ENCODE assay signal across 29 mouse cellular contexts in genomic region chr8:80444534-80445072, GRCm38 (mm10). TPM values are rescaled to one million over a fixed set of nuclear protein-coding genes. Genes with fewer than 3 reads are reported as not detected.
A peak's percentile ranks its signal among the peaks of the same experiment; 100 is the strongest.
DNase-seq lines count a peak whose midpoint lies in the region; ATAC-seq and TF ChIP-seq lines count a peak whose summit lies in the region.
"Had no signal": no experiment of that assay in that cellular context is flagged by ENCODE, and none has a peak within 500 bp of the region (broad histone marks: within the 10 kb centered on the region; RNA-seq: fewer than 3 reads in every experiment).

No protein-coding gene starts in this region.

- H3K27me3 ChIP-seq in kidney, adult 2 months (replicated peaks; ENCODE audit: control insufficient read depth, insufficient read depth, low read length): no peaks in the 10 kb centered on the region
- H3K27me3 ChIP-seq in forebrain, embryonic 11.5 days (ENCODE audit: control insufficient read depth, insufficient read depth, low read length): no peaks in the 10 kb centered on the region
- H3K27me3 ChIP-seq: embryonic facial prominence, embryonic 13.5 days; heart, embryonic 13.5 days; limb, embryonic 12.5 days; megakaryocyte, embryonic 14.5 days; midbrain, embryonic 12.5 days; neural tube, embryonic 12.5 days had no signal

- H3K9me3 ChIP-seq in forebrain, embryonic 11.5 days (ENCODE audit: control insufficient read depth, low read length): no peaks in the 10 kb centered on the region
- H3K9me3 ChIP-seq: embryonic facial prominence, embryonic 13.5 days; forebrain, embryonic 10.5 days; heart, embryonic 13.5 days; limb, embryonic 12.5 days; megakaryocyte, embryonic 14.5 days; midbrain, embryonic 12.5 days; neural tube, embryonic 12.5 days had no signal

- 0 out of 2 replicates have a peak, but pooled peaks have one; percentile 15 for ATAC-seq in common myeloid progenitor, adult 5-6 weeks (replicated peaks; ENCODE audit: low read depth, poor library complexity, severe bottlenecking)
- ATAC-seq in forebrain, embryonic 11.5 days (replicated peaks; ENCODE audit: low FRiP score): no peak
- ATAC-seq: forebrain, embryonic 16.5 days had no signal

- H3K27ac ChIP-seq in kidney, adult 2 months (ENCODE audit: insufficient read depth, low read depth, low read length): no peak overlapping the region
- peak overlapping the region; percentile 84 for H3K27ac ChIP-seq in layer of hippocampus, adult 2 months
- no peak overlapping the region for H3K27ac ChIP-seq in forebrain, embryonic 11.5 days (ENCODE audit: low read depth, low read length)
- H3K27ac ChIP-seq: embryonic facial prominence, embryonic 13.5 days; forebrain, embryonic 10.5 days; heart, embryonic 13.5 days; hindbrain, embryonic 14.5 days; left cerebral cortex, adult 2 months; limb, embryonic 12.5 days; midbrain, embryonic 12.5 days; neural tube, embryonic 12.5 days had no signal

- no peaks in the 10 kb centered on the region for H3K4me1 ChIP-seq in kidney, adult 2 months (ENCODE audit: control insufficient read depth, insufficient read depth, low read length)
- no peaks in the 10 kb centered on the region for H3K4me1 ChIP-seq in forebrain, embryonic 11.5 days (replicated peaks; ENCODE audit: control insufficient read depth, insufficient read depth, low read length)
- H3K4me1 ChIP-seq: embryonic facial prominence, embryonic 13.5 days; forebrain, embryonic 10.5 days; heart, embryonic 13.5 days; limb, embryonic 12.5 days; megakaryocyte, embryonic 14.5 days; midbrain, embryonic 12.5 days; neural tube, embryonic 12.5 days had no signal

- no peaks in the 10 kb centered on the region for H3K36me3 ChIP-seq in kidney, adult 2 months (ENCODE audit: control insufficient read depth, insufficient read depth, low read length)
- no peaks in the 10 kb centered on the region for H3K36me3 ChIP-seq in forebrain, embryonic 11.5 days (ENCODE audit: control insufficient read depth, insufficient read depth, low read length)
- H3K36me3 ChIP-seq: embryonic facial prominence, embryonic 13.5 days; forebrain, embryonic 10.5 days; heart, embryonic 13.5 days; limb, embryonic 12.5 days; midbrain, embryonic 12.5 days; neural tube, embryonic 12.5 days had no signal

- no peak overlapping the region for H3K4me2 ChIP-seq in forebrain, embryonic 11.5 days (ENCODE audit: low read depth, low read length, severe bottlenecking)
- H3K4me2 ChIP-seq: embryonic facial prominence, embryonic 13.5 days; heart, embryonic 13.5 days; hindbrain, embryonic 14.5 days; limb, embryonic 12.5 days; midbrain, embryonic 12.5 days; neural tube, embryonic 12.5 days had no signal

- no peak overlapping the region for H3K9ac ChIP-seq in forebrain, embryonic 11.5 days (ENCODE audit: low read length)
- H3K9ac ChIP-seq: embryonic facial prominence, embryonic 13.5 days; heart, embryonic 13.5 days; hindbrain, embryonic 14.5 days; limb, embryonic 12.5 days; midbrain, embryonic 12.5 days; neural tube, embryonic 12.5 days had no signal

- H3K4me3 ChIP-seq in kidney, adult 2 months (ENCODE audit: insufficient read depth, low read depth, low read length): no peak overlapping the region
- H3K4me3 ChIP-seq in layer of hippocampus, adult 2 months: no peak overlapping the region
- H3K4me3 ChIP-seq in forebrain, embryonic 11.5 days (ENCODE audit: low read depth, low read length): no peak overlapping the region
- H3K4me3 ChIP-seq: embryonic facial prominence, embryonic 13.5 days; forebrain, embryonic 10.5 days; heart, embryonic 13.5 days; left cerebral cortex, adult 2 months; limb, embryonic 12.5 days; megakaryocyte, embryonic 14.5 days; midbrain, embryonic 12.5 days; myocyte; neural tube, embryonic 12.5 days had no signal

- peak; percentile 19 for DNase-seq in kidney, adult 2 months
- DNase-seq in kidney, adult 11 months: no peak
- peak; percentile 14 to 35 for DNase-seq in layer of hippocampus, adult 2 months (ENCODE audit: low spot score in 2 of 2)
- no peak for DNase-seq in layer of hippocampus, adult 9-10 months (ENCODE audit: low spot score)
- DNase-seq in lung, postnatal 25 days (ENCODE audit: low spot score): peak; percentile 15
- no peak for DNase-seq in forebrain, embryonic 11.5 days (ENCODE audit: low spot score)
- DNase-seq in urinary bladder, postnatal 25 days (ENCODE audit: low spot score): no peak
- DNase-seq: cerebellum, adult 8-10 months; cerebellum, postnatal 25 days; heart, postnatal 10 days; kidney, adult 18-20 months; right cerebral cortex, adult 18-20 months; spleen, adult 18-20 months; thymus, postnatal 14 days had no signal

- WGBS in kidney, adult 2 months: 52% methylated on average over 4 of the region's 4 CpGs
- 80% methylated on average over 4 of the region's 4 CpGs for WGBS in forebrain, embryonic 11.5 days

- no peak for TF ChIP-seq POLR2A in kidney, adult 2 months (IDR thresholded peaks at IDR 0.05; ENCODE audit: low read depth, low read length)

- TF ChIP-seq CTCF in kidney, adult 2 months (conservative IDR thresholded peaks at IDR 0.05; ENCODE audit: insufficient read depth, insufficient read length, low read depth, low read length): no peak
- TF ChIP-seq CTCF in layer of hippocampus, adult 2 months (conservative IDR thresholded peaks at IDR 0.05): no peak

RNA-seq across cellular contexts. Expression of gene Gypa, which starts 49.0 kb away (rescaled TPM):
- polyA plus RNA-seq in kidney, adult 2 months (2012; rRNA removed): 0.08 TPM in 1 of 2 replicates, not detected in the other
- total RNA-seq in layer of hippocampus, adult 2 months (2021): not detected
- 34.0 and 36.6 TPM in 2 replicates for total RNA-seq in common myeloid progenitor, adult 5-6 weeks (2017)
- polyA plus RNA-seq in forebrain, embryonic 11.5 days (2014; fragmentation: Nextera tagmentation; extraction: Ambion mirVana): 16.8 and 18.9 TPM in 2 replicates
- total RNA-seq: gastrocnemius, adult 8-10 months; left cerebral cortex, adult 2 months; left cerebral cortex, postnatal 25 days had no signal
- polyA plus RNA-seq: liver, adult 2 months; myocyte had no signal

Comparison
In these comparisons a context has a peak if more than half of its experiments do, and no peak if none do; other contexts are left out.
1. DNase-seq: peak in kidney, adult 2 months (single experiment), layer of hippocampus, adult 2 months (2 of 2) and lung, postnatal 25 days (single experiment); none in kidney, adult 11 months (single experiment), layer of hippocampus, adult 9-10 months (single experiment), forebrain, embryonic 11.5 days (single experiment) and urinary bladder, postnatal 25 days (single experiment).
2. RNA of gene Gypa, which starts 49.0 kb away (total RNA-seq): 34.0 to 36.6 TPM in common myeloid progenitor, adult 5-6 weeks; not detected in layer of hippocampus, adult 2 months; every median in the first group is over 10 times any median in the second.